Mouse (Mus musculus): ENCODE results near the gene Fap. TPM values are rescaled to one million over a fixed set of nuclear protein-coding genes. Genes with fewer than 3 reads are reported as not detected.

The Fap gene
- 0.61 and 1.2 TPM in 2 replicates for polyA plus RNA-seq (2014; fragmentation: Nextera tagmentation; extraction: Ambion mirVana)

- Histone ChIP-seq H3K4me1 (ENCODE audit: control insufficient read depth, insufficient read depth, low read length) (no peaks in the 10 kb centered on the region), H3K9ac (ENCODE audit: low read length) (no peak within 1 kb of the TSS), H3K36me3 (ENCODE audit: control insufficient read depth, insufficient read depth, low read length) (no peaks in the 10 kb centered on the region), H3K27ac (ENCODE audit: low read depth, low read length) (no peak within 1 kb of the TSS), H3K4me3 (ENCODE audit: low read depth, low read length) (no peak within 1 kb of the TSS), H3K9me3 (replicated peaks; ENCODE audit: control insufficient read depth, low read length) (no peaks in the 10 kb centered on the region), H3K27me3 (replicated peaks; ENCODE audit: control insufficient read depth, insufficient read depth, low read length) (no peaks in the 10 kb centered on the region), H3K4me2 (ENCODE audit: low read length) (no peak within 1 kb of the TSS)
- WGBS = 91% methylated on average over 12 of the region's 12 CpGs
- ATAC-seq (no peak), DNase-seq (ENCODE audit: low spot score) (no peak)
Measured at GRCm38 (mm10) chr2:62573753-62574159, at the start of gene Fap. TSS of gene Fap (minus strand) at chr2:62574075.

- peak; percentile 57 for DNase-seq (ENCODE audit: low spot score)
- ATAC-seq = no peak; the same call in 1 of the 2 replicates
- H3K36me3 ChIP-seq (ENCODE audit: control insufficient read depth, insufficient read depth, low read length) = no peaks in the 10 kb centered on the region
- WGBS = 45% methylated on average over 8 of the region's 8 CpGs
- H3K4me1 ChIP-seq (ENCODE audit: control insufficient read depth, insufficient read depth, low read length) = peaks cover 3% of the 10 kb centered on the region; the same call in 1 of the 2 replicates
- no peak overlapping the region for H3K27ac ChIP-seq (ENCODE audit: low read depth, low read length)
- no peak overlapping the region for H3K9ac ChIP-seq (ENCODE audit: low read length)
- no peak overlapping the region for H3K4me2 ChIP-seq (ENCODE audit: low read length)
- no peaks in the 10 kb centered on the region for H3K27me3 ChIP-seq (replicated peaks; ENCODE audit: control insufficient read depth, insufficient read depth, low read length)
- H3K4me3 ChIP-seq (ENCODE audit: low read depth, low read length) = no peak overlapping the region
- H3K9me3 ChIP-seq (replicated peaks; ENCODE audit: control insufficient read depth, low read length) = no peaks in the 10 kb centered on the region
Measured at GRCm38 (mm10) chr2:62623024-62623441, 49.2 kb upstream of the Fap start.

DNA sequence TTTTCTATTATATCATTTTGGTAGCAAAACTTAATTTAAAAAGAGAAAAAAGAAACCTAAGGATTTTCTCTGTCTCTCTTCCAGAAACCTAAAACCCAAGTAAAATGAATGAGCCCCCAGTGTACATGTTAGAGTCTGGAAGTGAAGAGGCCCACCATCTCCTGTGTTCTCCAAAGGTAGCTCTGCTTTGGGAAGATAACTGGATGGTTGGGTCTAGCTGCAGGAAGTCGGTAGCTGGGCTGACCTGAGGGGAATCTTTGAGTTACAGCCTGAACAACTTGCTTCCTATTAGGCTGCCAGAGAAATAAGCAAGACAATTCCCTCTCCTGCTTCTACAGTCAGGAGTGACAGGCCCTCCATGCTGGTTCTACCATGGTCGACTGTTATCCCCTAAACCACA, 45.8 kb upstream of the Fap start:
- WGBS = 68% methylated on average over 2 of the region's 2 CpGs

DNA sequence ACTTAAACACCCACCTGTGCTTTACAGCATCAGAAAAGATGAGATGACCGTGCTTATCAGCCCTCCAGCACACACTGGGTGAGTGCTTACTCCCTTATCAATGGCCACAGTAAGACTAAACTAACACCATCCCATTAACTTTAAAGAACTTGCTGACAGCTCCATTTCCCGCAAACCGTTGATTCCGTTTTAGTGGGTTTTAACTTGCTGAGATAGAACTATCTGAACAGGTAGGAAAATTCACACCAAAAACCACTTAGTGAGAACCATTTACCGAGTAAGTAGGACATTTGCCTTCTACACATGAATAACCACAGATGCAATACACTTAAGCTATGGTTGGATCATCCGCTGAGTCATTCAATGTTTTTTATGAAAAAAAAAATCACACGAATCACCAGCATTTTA, 45.1 kb upstream of the Fap start:
- no peaks in the 10 kb centered on the region for H3K36me3 ChIP-seq (ENCODE audit: control insufficient read depth, insufficient read depth, low read length)
- H3K4me2 ChIP-seq (ENCODE audit: low read length) = no peak overlapping the region
- H3K9me3 ChIP-seq (replicated peaks; ENCODE audit: control insufficient read depth, low read length) = no peaks in the 10 kb centered on the region
- H3K27me3 ChIP-seq (replicated peaks; ENCODE audit: control insufficient read depth, insufficient read depth, low read length) = no peaks in the 10 kb centered on the region
- peaks cover 3% of the 10 kb centered on the region; the same call in 1 of the 2 replicates for H3K4me1 ChIP-seq (ENCODE audit: control insufficient read depth, insufficient read depth, low read length)
- no peak overlapping the region for H3K4me3 ChIP-seq (ENCODE audit: low read depth, low read length)
- no peak overlapping the region for H3K9ac ChIP-seq (ENCODE audit: low read length)
- WGBS = 93% methylated on average over 7 of the region's 7 CpGs
- no peak for DNase-seq (ENCODE audit: low spot score)
- no peak for ATAC-seq
- no peak overlapping the region for H3K27ac ChIP-seq (ENCODE audit: low read depth, low read length)

More for the DNA sequence above, 45.8 kb upstream of the Fap start:
- no peaks in the 10 kb centered on the region for H3K36me3 ChIP-seq (ENCODE audit: control insufficient read depth, insufficient read depth, low read length)
- no peak overlapping the region for H3K4me2 ChIP-seq (ENCODE audit: low read length)
- no peaks in the 10 kb centered on the region for H3K27me3 ChIP-seq (replicated peaks; ENCODE audit: control insufficient read depth, insufficient read depth, low read length)
- no peak for ATAC-seq
- no peak overlapping the region for H3K4me3 ChIP-seq (ENCODE audit: low read depth, low read length)
- DNase-seq (ENCODE audit: low spot score) = no peak
- H3K9ac ChIP-seq (ENCODE audit: low read length) = no peak overlapping the region
- no peaks in the 10 kb centered on the region for H3K9me3 ChIP-seq (replicated peaks; ENCODE audit: control insufficient read depth, low read length)
- H3K27ac ChIP-seq (ENCODE audit: low read depth, low read length) = no peak overlapping the region
- H3K4me1 ChIP-seq (ENCODE audit: control insufficient read depth, insufficient read depth, low read length) = peaks cover 3% of the 10 kb centered on the region; the same call in 1 of the 2 replicates

DNA sequence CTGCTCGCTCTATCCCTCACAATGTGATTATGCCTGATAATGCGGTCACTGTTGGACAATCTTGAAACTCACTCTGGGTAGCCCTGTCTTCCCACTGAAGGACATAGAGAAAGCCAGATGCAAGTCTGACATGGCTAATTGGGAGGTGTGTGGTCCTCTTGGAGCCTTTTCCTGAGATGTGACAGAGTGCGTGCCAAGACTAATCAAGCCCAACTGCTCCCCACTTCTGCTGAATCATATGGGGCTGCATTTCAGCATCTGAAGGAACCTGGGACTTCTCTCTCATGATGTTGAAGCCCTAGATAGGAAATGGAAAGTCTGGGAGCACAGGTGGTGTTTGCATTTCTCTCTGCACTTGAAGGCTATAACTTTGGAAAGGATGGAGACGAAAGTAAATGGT, 39.3 kb upstream of the Fap start:
- DNase-seq (ENCODE audit: low spot score) (peak; percentile 40), ATAC-seq (peak; percentile 65; the same call in 1 of the 2 replicates)
- H3K27me3 ChIP-seq (replicated peaks; ENCODE audit: control insufficient read depth, insufficient read depth, low read length) = no peaks in the 10 kb centered on the region
- no peak overlapping the region for H3K4me2 ChIP-seq (ENCODE audit: low read length)
- H3K36me3 ChIP-seq (ENCODE audit: control insufficient read depth, insufficient read depth, low read length) = no peaks in the 10 kb centered on the region
- no peaks in the 10 kb centered on the region for H3K9me3 ChIP-seq (replicated peaks; ENCODE audit: control insufficient read depth, low read length)
- no peak overlapping the region for H3K9ac ChIP-seq (ENCODE audit: low read length)
- 92% methylated on average over 4 of the region's 4 CpGs for WGBS
- H3K4me1 ChIP-seq (ENCODE audit: control insufficient read depth, insufficient read depth, low read length) = no peaks in the 10 kb centered on the region
- no peak overlapping the region for H3K4me3 ChIP-seq (ENCODE audit: low read depth, low read length)
- no peak overlapping the region for H3K27ac ChIP-seq (ENCODE audit: low read depth, low read length)

- H3K9ac ChIP-seq (ENCODE audit: low read length) = no peak overlapping the region
- H3K27ac ChIP-seq (ENCODE audit: low read depth, low read length) = no peak overlapping the region
- WGBS = 96% methylated on average over 16 of the region's 16 CpGs
- no peak overlapping the region for H3K4me2 ChIP-seq (ENCODE audit: low read length)
- H3K4me3 ChIP-seq (ENCODE audit: low read depth, low read length) = no peak overlapping the region
- H3K9me3 ChIP-seq (replicated peaks; ENCODE audit: control insufficient read depth, low read length) = no peaks in the 10 kb centered on the region
- no peak for ATAC-seq
- no peaks in the 10 kb centered on the region for H3K4me1 ChIP-seq (ENCODE audit: control insufficient read depth, insufficient read depth, low read length)
- no peak for DNase-seq (ENCODE audit: low spot score)
- H3K36me3 ChIP-seq (ENCODE audit: control insufficient read depth, insufficient read depth, low read length) = no peaks in the 10 kb centered on the region
- no peaks in the 10 kb centered on the region for H3K27me3 ChIP-seq (replicated peaks; ENCODE audit: control insufficient read depth, insufficient read depth, low read length)
Measured at GRCm38 (mm10) chr2:62606205-62606604, 32.3 kb upstream of the Fap start.

GRCm38 (mm10) chr2:62603530-62603929, 29.7 kb upstream of the Fap start:
- Histone ChIP-seq H3K27ac (ENCODE audit: low read depth, low read length) (no peak overlapping the region), H3K4me1 (ENCODE audit: control insufficient read depth, insufficient read depth, low read length) (no peaks in the 10 kb centered on the region), H3K36me3 (ENCODE audit: control insufficient read depth, insufficient read depth, low read length) (no peaks in the 10 kb centered on the region), H3K9me3 (replicated peaks; ENCODE audit: control insufficient read depth, low read length) (no peaks in the 10 kb centered on the region), H3K4me3 (ENCODE audit: low read depth, low read length) (no peak overlapping the region), H3K27me3 (replicated peaks; ENCODE audit: control insufficient read depth, insufficient read depth, low read length) (no peaks in the 10 kb centered on the region), H3K9ac (ENCODE audit: low read length) (no peak overlapping the region), H3K4me2 (ENCODE audit: low read length) (no peak overlapping the region)
- 70% methylated on average over 5 of the region's 5 CpGs for WGBS
- ATAC-seq (peak; percentile 57; the same call in 1 of the 2 replicates), DNase-seq (ENCODE audit: low spot score) (peak; percentile 54)

DNA sequence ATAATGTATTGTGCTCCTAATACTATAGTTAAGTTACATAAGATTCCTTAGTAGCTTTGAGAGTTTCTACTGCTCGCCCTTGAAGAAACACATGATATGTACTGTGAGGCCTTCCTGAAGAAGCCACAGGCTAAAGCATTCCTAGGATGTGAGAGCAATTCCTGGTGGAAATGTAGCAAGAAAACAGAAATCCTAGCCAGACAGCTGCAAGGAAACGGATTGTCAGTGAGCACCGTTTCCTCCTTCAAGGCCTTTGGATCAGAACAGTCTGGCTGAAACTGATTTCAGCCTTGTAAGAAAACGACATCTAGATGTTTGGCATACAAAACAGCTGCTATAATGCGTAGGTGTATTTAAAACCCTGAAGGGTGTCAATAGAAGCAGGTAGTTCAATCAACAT, 22.7 kb upstream of the Fap start:
- Histone ChIP-seq H3K4me3 (ENCODE audit: low read depth, low read length) (no peak overlapping the region), H3K9me3 (replicated peaks; ENCODE audit: control insufficient read depth, low read length) (no peaks in the 10 kb centered on the region), H3K4me1 (ENCODE audit: control insufficient read depth, insufficient read depth, low read length) (no peaks in the 10 kb centered on the region), H3K9ac (ENCODE audit: low read length) (no peak overlapping the region), H3K36me3 (ENCODE audit: control insufficient read depth, insufficient read depth, low read length) (no peaks in the 10 kb centered on the region), H3K27me3 (replicated peaks; ENCODE audit: control insufficient read depth, insufficient read depth, low read length) (no peaks in the 10 kb centered on the region), H3K4me2 (ENCODE audit: low read length) (no peak overlapping the region), H3K27ac (ENCODE audit: low read depth, low read length) (no peak overlapping the region)
- DNase-seq (ENCODE audit: low spot score) (no peak), ATAC-seq (no peak)
- 90% methylated on average over 5 of the region's 5 CpGs for WGBS

DNA sequence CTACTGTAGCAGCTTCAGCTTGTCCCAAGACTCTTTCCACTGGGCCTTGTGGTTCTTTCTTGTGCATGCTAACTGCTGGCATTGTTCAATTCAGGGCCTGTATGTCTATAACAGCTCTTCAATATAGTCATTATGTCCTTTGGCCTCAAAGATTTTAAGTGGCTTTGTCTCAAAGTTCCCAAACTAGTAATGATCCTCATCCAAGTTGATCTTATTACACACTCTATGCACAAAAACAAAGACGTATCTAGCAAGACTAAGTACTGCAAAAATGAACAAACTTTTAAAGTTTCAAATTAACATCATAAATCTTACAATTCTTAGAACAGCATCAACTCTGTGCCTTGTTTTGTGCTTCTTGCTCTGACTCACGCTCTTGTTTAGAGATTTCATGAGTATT, 20.6 kb upstream of the Fap start:
- 36% methylated on average over 2 of the region's 2 CpGs for WGBS
- H3K4me3 ChIP-seq (ENCODE audit: low read depth, low read length) = no peak overlapping the region
- DNase-seq (ENCODE audit: low spot score) (no peak), ATAC-seq (no peak)
- H3K9me3 ChIP-seq (replicated peaks; ENCODE audit: control insufficient read depth, low read length) = no peaks in the 10 kb centered on the region
- H3K27ac ChIP-seq (ENCODE audit: low read depth, low read length) = no peak overlapping the region
- no peaks in the 10 kb centered on the region for H3K36me3 ChIP-seq (ENCODE audit: control insufficient read depth, insufficient read depth, low read length)
- H3K4me2 ChIP-seq (ENCODE audit: low read length) = no peak overlapping the region
- H3K4me1 ChIP-seq (ENCODE audit: control insufficient read depth, insufficient read depth, low read length) = no peaks in the 10 kb centered on the region
- H3K27me3 ChIP-seq (replicated peaks; ENCODE audit: control insufficient read depth, insufficient read depth, low read length) = no peaks in the 10 kb centered on the region
- H3K9ac ChIP-seq (ENCODE audit: low read length) = no peak overlapping the region
